Mouse (Mus musculus) lung, postnatal 0 days (tissue): ENCODE data around the gene Efcab11.

Experiments
- CTCF ChIP-seq: IDR thresholded peaks from 2 replicates; pipeline ENCODE4 v1.5.1; 2016; ENCODE audit warnings: antibody characterized with exemption, mild to moderate bottlenecking
- EP300 ChIP-seq: IDR thresholded peaks from 2 replicates; pipeline ENCODE4 v1.6.1; 2016; ENCODE audit warnings: antibody characterized with exemption, mild to moderate bottlenecking, control low read depth

- TF ChIP-seq CTCF: no peak
- TF ChIP-seq EP300: no peak
Observed at GRCm38 (mm10) chr12:99646556-99647354, 237.5 kb downstream of the Efcab11 start.
